Mouse (Mus musculus): ENCODE results near the gene Phlda1. TPM values are rescaled to one million over a fixed set of nuclear protein-coding genes. Genes with fewer than 3 reads are reported as not detected.

Gene Phlda1
- total RNA-seq, 2 experiments from 2014 or later: 16.9 to 20.8 TPM

Other genes with a start within 250 kb of the Phlda1 start
- 1 to 10 TPM; 2.6 to 3.9 TPM for gene Bbs10, start 207.6 kb upstream of the Phlda1 start, total RNA-seq (2021)
- 10 to 100 TPM; 82.6 to 85.2 TPM for gene Nap1l1, start 33.1 kb upstream of the Phlda1 start, total RNA-seq (2021)